Mouse (Mus musculus): Measurements from ENCODE around the gene Epb41l1. TPM values are rescaled to one million over a fixed set of nuclear protein-coding genes. Genes with fewer than 3 reads are reported as not detected.
"Not testable (repeated sequence)": the region's sequence is repeated elsewhere in the genome, so short reads cannot be mapped to it uniquely, and the experiment has no call there.

Gene Epb41l1
- polyA plus RNA-seq, 1 experiment from 2014 or later: 25.5 TPM

DNA sequence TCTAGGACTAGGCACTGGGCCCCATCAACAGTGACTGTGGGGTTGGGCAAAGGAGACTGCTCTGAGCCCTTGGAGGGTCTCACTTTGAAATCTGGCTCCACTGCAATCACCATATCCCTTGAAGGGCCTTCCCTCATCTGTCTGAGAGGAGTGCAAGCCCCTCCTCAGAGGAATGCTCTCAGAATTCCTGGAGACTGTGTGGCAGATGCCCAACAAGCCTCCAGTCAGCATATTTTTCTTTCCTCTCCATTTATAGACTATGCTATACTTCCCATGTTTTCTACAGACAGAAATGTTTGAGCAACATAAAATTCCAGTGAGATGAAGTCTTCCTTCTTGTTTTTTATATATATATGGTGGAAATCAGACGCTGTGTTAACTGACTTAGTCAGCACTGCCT is 21.2 kb upstream of the Epb41l1 start:
- 88% methylated on average over 1 of the region's 1 CpGs for WGBS

DNA sequence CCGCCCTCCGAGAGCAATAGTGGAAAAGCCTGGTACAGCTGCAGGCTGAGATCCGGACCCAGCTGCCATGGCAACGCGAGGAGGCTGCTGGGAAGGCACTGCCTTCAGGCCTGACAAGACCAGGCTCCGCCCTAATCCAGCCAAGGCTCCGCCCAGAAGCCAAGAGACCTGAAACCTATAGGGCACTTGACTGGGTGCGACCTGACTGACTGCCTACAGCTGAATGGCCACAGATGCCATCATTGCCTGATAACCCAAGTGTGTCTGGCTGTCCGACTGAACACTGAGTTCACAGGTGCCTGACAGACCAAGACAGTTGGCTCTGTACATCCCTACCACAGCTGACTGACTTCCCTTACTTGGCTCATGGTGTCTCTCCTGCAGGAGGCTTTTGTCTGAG is 19.4 kb upstream of the Epb41l1 start:
- peaks cover 9% of the 10 kb centered on the region; the same call in 1 of the 2 replicates for H3K4me1 ChIP-seq (ENCODE audit: control insufficient read depth, insufficient read depth, low read length)
- ATAC-seq (ENCODE audit: low read depth): peak; percentile 93
- peak overlapping the region; percentile 8; the same call in 1 of the 2 replicates for H3K4me3 ChIP-seq (ENCODE audit: low read depth, low read length)
- H3K27me3 ChIP-seq (ENCODE audit: control insufficient read depth, insufficient read depth, low read length): no peaks in the 10 kb centered on the region
- H3K9ac ChIP-seq (replicated peaks; ENCODE audit: low read depth, low read length): no peak overlapping the region
- H3K36me3 ChIP-seq (ENCODE audit: control insufficient read depth, insufficient read depth, low read length): no peaks in the 10 kb centered on the region
- 3% methylated on average over 9 of the region's 9 CpGs for WGBS
- H3K9me3 ChIP-seq (ENCODE audit: control insufficient read depth, low read length): no peaks in the 10 kb centered on the region
- peak overlapping the region; percentile 67; the same call in 1 of the 2 replicates for H3K27ac ChIP-seq (ENCODE audit: low read depth, low read length)
- peak overlapping the region; percentile 32; the same call in 1 of the 2 replicates for H3K4me2 ChIP-seq (ENCODE audit: low read depth, low read length)

More for the DNA sequence above, 21.2 kb upstream of the Epb41l1 start:
- Histone ChIP-seq H3K4me2 (ENCODE audit: low read depth, low read length) (no peak overlapping the region), H3K27ac (ENCODE audit: low read depth, low read length) (no peak overlapping the region), H3K4me3 (ENCODE audit: low read depth, low read length) (no peak overlapping the region), H3K36me3 (ENCODE audit: control insufficient read depth, insufficient read depth, low read length) (no peaks in the 10 kb centered on the region), H3K9ac (replicated peaks; ENCODE audit: low read depth, low read length) (no peak overlapping the region), H3K27me3 (ENCODE audit: control insufficient read depth, insufficient read depth, low read length) (no peaks in the 10 kb centered on the region), H3K9me3 (ENCODE audit: control insufficient read depth, low read length) (no peaks in the 10 kb centered on the region), H3K4me1 (ENCODE audit: control insufficient read depth, insufficient read depth, low read length) (peaks cover 9% of the 10 kb centered on the region; the same call in 1 of the 2 replicates)
- ATAC-seq (ENCODE audit: low read depth): no peak

DNA sequence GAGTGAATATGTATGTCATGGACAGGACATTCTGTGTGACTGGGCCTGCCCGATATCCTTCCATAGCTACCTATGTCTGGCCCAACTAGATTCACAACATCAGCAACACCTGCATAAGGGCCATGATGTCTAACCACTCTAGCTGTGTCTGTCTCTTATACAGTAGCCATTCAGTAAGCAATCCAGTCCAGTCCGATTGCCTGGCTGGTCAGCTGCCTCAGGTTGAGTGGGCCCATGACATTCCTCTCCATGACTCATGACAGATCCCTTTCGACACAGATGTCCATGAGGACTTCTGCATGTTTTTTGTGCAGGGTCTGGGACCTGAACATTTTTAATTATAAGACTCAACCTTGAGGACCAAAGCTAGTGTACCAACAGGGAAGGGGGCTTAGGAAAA is 18.7 kb upstream of the Epb41l1 start:
- Histone ChIP-seq H3K9me3 (ENCODE audit: control insufficient read depth, low read length) (no peaks in the 10 kb centered on the region), H3K4me1 (ENCODE audit: control insufficient read depth, insufficient read depth, low read length) (peaks cover 9% of the 10 kb centered on the region; the same call in 1 of the 2 replicates), H3K4me3 (ENCODE audit: low read depth, low read length) (no peak overlapping the region), H3K36me3 (ENCODE audit: control insufficient read depth, insufficient read depth, low read length) (no peaks in the 10 kb centered on the region), H3K9ac (replicated peaks; ENCODE audit: low read depth, low read length) (no peak overlapping the region), H3K27ac (ENCODE audit: low read depth, low read length) (no peak overlapping the region), H3K4me2 (ENCODE audit: low read depth, low read length) (no peak overlapping the region), H3K27me3 (ENCODE audit: control insufficient read depth, insufficient read depth, low read length) (no peaks in the 10 kb centered on the region)
- no peak for ATAC-seq (ENCODE audit: low read depth)
- WGBS: 95% methylated on average over 3 of the region's 3 CpGs

DNA sequence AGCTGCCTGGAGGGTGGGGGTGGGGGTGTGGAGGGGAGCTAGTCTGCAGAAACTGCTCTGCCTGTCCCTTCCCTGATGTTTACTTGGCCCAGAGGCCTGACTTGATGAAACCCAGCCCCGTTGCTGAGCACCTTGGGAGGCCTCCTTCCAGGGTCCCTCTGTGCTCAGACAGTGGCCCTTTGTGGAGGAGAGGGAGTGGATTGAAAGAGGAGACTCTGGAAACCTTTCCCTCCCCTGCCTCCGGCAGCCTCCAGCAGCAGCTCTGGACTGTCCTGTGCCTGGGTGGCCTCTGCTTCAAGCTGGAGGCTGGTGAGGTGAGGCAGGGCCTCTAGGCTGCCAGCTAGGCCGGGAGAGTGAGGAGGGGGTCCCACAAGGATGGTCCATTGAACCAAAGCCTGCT is 13.7 kb upstream of the Epb41l1 start:
- Histone ChIP-seq H3K36me3 (ENCODE audit: control insufficient read depth, insufficient read depth, low read length) (no peaks in the 10 kb centered on the region), H3K27ac (ENCODE audit: low read depth, low read length) (no peak overlapping the region), H3K9me3 (ENCODE audit: control insufficient read depth, low read length) (no peaks in the 10 kb centered on the region), H3K4me3 (ENCODE audit: low read depth, low read length) (no peak overlapping the region), H3K27me3 (ENCODE audit: control insufficient read depth, insufficient read depth, low read length) (no peaks in the 10 kb centered on the region), H3K4me2 (ENCODE audit: low read depth, low read length) (no peak overlapping the region), H3K4me1 (ENCODE audit: control insufficient read depth, insufficient read depth, low read length) (0 out of 2 replicates have a peak, but pooled peaks cover 3% of the 10 kb centered on the region), H3K9ac (replicated peaks; ENCODE audit: low read depth, low read length) (no peak overlapping the region)
- 19% methylated on average over 3 of the region's 3 CpGs for WGBS
- no peak for ATAC-seq (ENCODE audit: low read depth)

DNA sequence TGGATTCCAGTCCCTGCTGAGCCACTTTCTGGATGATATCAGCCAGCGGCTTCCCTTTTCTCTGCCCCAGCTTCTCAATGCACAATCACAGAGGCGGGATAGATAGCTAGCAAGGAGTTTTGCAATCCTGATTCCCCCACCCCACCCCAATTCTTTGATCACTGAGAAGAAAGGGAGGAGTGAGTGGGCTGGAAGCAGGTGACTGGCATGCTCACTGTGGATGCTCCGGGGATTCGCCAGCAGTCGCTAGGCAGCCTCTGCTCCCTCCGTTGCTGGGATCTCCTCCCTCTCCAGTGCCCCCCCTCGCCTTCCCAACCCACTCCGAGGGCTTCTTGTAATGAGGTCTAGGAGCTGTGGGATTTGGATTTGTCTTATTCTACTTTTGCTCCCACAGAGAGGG is 12.5 kb upstream of the Epb41l1 start:
- no peak overlapping the region for H3K9ac ChIP-seq (replicated peaks; ENCODE audit: low read depth, low read length)
- H3K36me3 ChIP-seq (ENCODE audit: control insufficient read depth, insufficient read depth, low read length): no peaks in the 10 kb centered on the region
- no peak overlapping the region for H3K4me3 ChIP-seq (ENCODE audit: low read depth, low read length)
- H3K4me2 ChIP-seq (ENCODE audit: low read depth, low read length): no peak overlapping the region
- H3K27me3 ChIP-seq (ENCODE audit: control insufficient read depth, insufficient read depth, low read length): no peaks in the 10 kb centered on the region
- H3K27ac ChIP-seq (ENCODE audit: low read depth, low read length): no peak overlapping the region
- ATAC-seq (ENCODE audit: low read depth): no peak
- H3K9me3 ChIP-seq (ENCODE audit: control insufficient read depth, low read length): no peaks in the 10 kb centered on the region
- 0 out of 2 replicates have a peak, but pooled peaks cover 3% of the 10 kb centered on the region for H3K4me1 ChIP-seq (ENCODE audit: control insufficient read depth, insufficient read depth, low read length)
- 32% methylated on average over 8 of the region's 8 CpGs for WGBS

DNA sequence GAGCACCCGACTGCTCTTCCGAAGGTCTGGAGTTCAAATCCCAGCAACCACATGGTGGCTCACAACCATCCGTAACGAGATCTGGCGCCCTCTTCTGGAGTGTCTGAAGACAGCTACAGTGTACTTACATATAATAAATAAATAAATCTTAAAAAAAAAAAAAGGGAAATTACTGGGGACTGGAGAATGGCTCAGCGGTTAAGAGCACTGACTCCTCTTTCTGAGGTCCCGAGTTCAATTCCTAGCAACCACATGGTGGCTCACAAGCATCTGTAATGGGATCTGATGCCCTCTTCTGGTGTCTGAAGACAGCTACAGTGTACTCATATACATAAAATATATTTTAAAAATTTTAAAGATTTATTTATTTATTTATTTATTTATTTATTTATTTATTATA is 9.4 kb upstream of the Epb41l1 start:
- not testable (repeated sequence) for ATAC-seq (ENCODE audit: low read depth); H3K27ac ChIP-seq (ENCODE audit: low read depth, low read length); H3K4me1 ChIP-seq (ENCODE audit: control insufficient read depth, insufficient read depth, low read length); H3K4me2 ChIP-seq (ENCODE audit: low read depth, low read length); H3K4me3 ChIP-seq (ENCODE audit: low read depth, low read length); H3K27me3 ChIP-seq (ENCODE audit: control insufficient read depth, insufficient read depth, low read length); H3K9me3 ChIP-seq (ENCODE audit: control insufficient read depth, low read length); H3K36me3 ChIP-seq (ENCODE audit: control insufficient read depth, insufficient read depth, low read length); H3K9ac ChIP-seq (replicated peaks; ENCODE audit: low read depth, low read length)
- WGBS: 89% methylated on average over 4 of the region's 7 CpGs

DNA sequence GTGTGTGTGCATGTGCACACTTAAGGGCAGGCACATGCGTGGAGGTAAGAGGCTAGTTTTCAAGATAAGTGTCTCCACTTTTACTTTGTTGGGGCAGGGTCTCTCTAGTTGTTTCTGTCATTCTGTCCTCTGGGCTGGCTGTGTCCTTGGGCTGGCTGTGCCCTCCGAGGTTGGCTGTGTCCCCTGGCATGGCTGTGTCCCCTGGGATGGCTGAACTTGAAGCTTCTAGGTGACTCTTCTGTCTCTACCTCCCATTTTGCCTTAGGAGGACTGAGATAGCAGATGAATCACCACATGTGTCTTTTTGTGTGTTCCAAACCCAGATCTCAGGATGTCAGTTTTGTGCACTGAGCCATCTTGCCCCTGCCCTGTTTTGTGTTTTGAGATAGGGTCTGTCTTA is 5.7 kb upstream of the Epb41l1 start:
- Histone ChIP-seq H3K4me3 (ENCODE audit: low read depth, low read length) (no peak overlapping the region), H3K4me2 (ENCODE audit: low read depth, low read length) (no peak overlapping the region), H3K9ac (replicated peaks; ENCODE audit: low read depth, low read length) (no peak overlapping the region), H3K27ac (ENCODE audit: low read depth, low read length) (no peak overlapping the region), H3K9me3 (ENCODE audit: control insufficient read depth, low read length) (no peaks in the 10 kb centered on the region), H3K36me3 (ENCODE audit: control insufficient read depth, insufficient read depth, low read length) (no peaks in the 10 kb centered on the region), H3K27me3 (ENCODE audit: control insufficient read depth, insufficient read depth, low read length) (no peaks in the 10 kb centered on the region), H3K4me1 (ENCODE audit: control insufficient read depth, insufficient read depth, low read length) (no peaks in the 10 kb centered on the region)
- no peak for ATAC-seq (ENCODE audit: low read depth)
- 86% methylated on average over 2 of the region's 2 CpGs for WGBS

DNA sequence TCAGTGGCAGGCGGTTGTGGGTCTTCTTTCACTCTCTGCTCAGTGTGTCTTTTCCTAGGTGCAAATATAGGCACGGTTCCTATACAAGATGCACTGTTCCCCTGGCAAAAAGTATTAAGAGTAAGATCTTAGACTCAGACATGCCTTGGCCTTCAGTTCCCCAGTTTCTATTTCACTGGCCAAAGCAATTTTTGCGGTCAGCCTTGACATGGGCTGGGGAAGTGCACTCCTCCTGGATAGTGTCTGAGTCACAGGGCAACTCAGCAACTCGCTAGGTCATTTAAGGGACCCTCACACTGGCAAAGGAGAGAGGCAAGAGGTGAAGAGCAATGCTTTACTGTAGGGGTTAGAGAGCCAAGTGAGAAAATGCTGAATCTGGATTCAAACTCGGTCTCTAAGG is 5.0 kb upstream of the Epb41l1 start:
- Histone ChIP-seq H3K27me3 (ENCODE audit: control insufficient read depth, insufficient read depth, low read length) (no peaks in the 10 kb centered on the region), H3K4me1 (ENCODE audit: control insufficient read depth, insufficient read depth, low read length) (0 out of 2 replicates have a peak, but pooled peaks cover 3% of the 10 kb centered on the region), H3K4me3 (ENCODE audit: low read depth, low read length) (no peak overlapping the region), H3K36me3 (ENCODE audit: control insufficient read depth, insufficient read depth, low read length) (no peaks in the 10 kb centered on the region), H3K4me2 (ENCODE audit: low read depth, low read length) (no peak overlapping the region), H3K9ac (replicated peaks; ENCODE audit: low read depth, low read length) (no peak overlapping the region), H3K9me3 (ENCODE audit: control insufficient read depth, low read length) (no peaks in the 10 kb centered on the region), H3K27ac (ENCODE audit: low read depth, low read length) (no peak overlapping the region)
- WGBS: 76% methylated on average over 5 of the region's 5 CpGs
- no peak for ATAC-seq (ENCODE audit: low read depth)

DNA sequence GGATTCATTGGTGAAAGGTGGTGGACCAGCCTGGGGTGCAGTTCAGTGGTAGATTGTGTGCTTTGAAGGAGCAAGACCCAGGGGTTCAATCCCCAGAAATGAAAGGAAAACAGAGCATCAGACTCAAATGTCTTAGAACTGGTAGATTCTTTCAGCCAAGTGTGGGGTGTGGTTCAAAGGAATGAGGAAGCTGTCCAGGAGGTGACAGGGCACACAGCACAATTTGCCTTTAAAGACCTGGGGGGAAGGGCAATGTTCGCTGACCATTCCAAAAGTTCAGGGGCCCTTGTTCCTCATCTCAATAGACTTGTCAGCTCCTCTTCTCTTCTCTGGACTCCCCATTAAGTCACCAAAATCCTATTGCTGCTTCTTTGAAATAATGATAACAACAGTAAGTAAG is 3.5 kb upstream of the Epb41l1 start:
- no peak for ATAC-seq (ENCODE audit: low read depth)

More for the DNA sequence above, 3.5 kb upstream of the Epb41l1 start:
- Histone ChIP-seq H3K4me1 (ENCODE audit: control insufficient read depth, insufficient read depth, low read length) (0 out of 2 replicates have a peak, but pooled peaks cover 3% of the 10 kb centered on the region), H3K27ac (ENCODE audit: low read depth, low read length) (no peak overlapping the region; the same call in 1 of the 2 replicates), H3K27me3 (ENCODE audit: control insufficient read depth, insufficient read depth, low read length) (no peaks in the 10 kb centered on the region), H3K4me2 (ENCODE audit: low read depth, low read length) (no peak overlapping the region), H3K4me3 (ENCODE audit: low read depth, low read length) (no peak overlapping the region), H3K9ac (replicated peaks; ENCODE audit: low read depth, low read length) (no peak overlapping the region), H3K36me3 (ENCODE audit: control insufficient read depth, insufficient read depth, low read length) (no peaks in the 10 kb centered on the region), H3K9me3 (ENCODE audit: control insufficient read depth, low read length) (no peaks in the 10 kb centered on the region)
- 54% methylated on average over 1 of the region's 1 CpGs for WGBS
